23 mouse cellular contexts compared by ENCODE assay signal in genomic region chr11:39963705-39964104, GRCm38 (mm10).
A peak's percentile ranks its signal among the peaks of the same experiment; 100 is the strongest.
DNase-seq lines count a peak whose midpoint lies in the region; ATAC-seq lines count a peak whose summit lies in the region.
"Had no signal": no experiment of that assay in that cellular context is flagged by ENCODE, and none has a peak within 500 bp of the region (broad histone marks: within the 10 kb centered on the region; RNA-seq: fewer than 3 reads in every experiment).

No protein-coding gene starts in this region.

- peak; percentile 55 for ATAC-seq in intestine, embryonic 15.5 days
- peak; percentile 74 for ATAC-seq in intestine, embryonic 16.5 days
- ATAC-seq: forebrain, embryonic 14.5 days had no signal

- H3K4me3 ChIP-seq in intestine, embryonic 15.5 days (replicated peaks): no peak overlapping the region
- no peak overlapping the region for H3K4me3 ChIP-seq in intestine, embryonic 16.5 days (ENCODE audit: low read length)
- H3K4me3 ChIP-seq: embryonic facial prominence, embryonic 13.5 days; embryonic facial prominence, embryonic 15.5 days; erythroblast, embryonic 14.5 days; forebrain, embryonic 10.5 days; forebrain, embryonic 12.5 days had no signal

- H3K4me2 ChIP-seq in intestine, embryonic 15.5 days (replicated peaks): no peak overlapping the region
- no peak overlapping the region for H3K4me2 ChIP-seq in intestine, embryonic 16.5 days (ENCODE audit: low read depth, low read length)
- H3K4me2 ChIP-seq: embryonic facial prominence, embryonic 13.5 days; embryonic facial prominence, embryonic 15.5 days; forebrain, embryonic 12.5 days had no signal

- DNase-seq in kidney, adult 9 months: peak; percentile 14
- DNase-seq in kidney, postnatal 25 days: no peak
- DNase-seq in large intestine, adult 2 months (ENCODE audit: low read depth, low spot score): peak; percentile 60
- no peak for DNase-seq in right cerebral cortex, postnatal 14 days
- no peak for DNase-seq in ovary, postnatal 14 days (ENCODE audit: low spot score)
- DNase-seq: adrenal gland, adult 2 months; adrenal gland, postnatal 10 days; adrenal gland, postnatal 25 days; cerebellum, adult 11 months; cerebellum, adult 18-20 months; cerebellum, adult 8-10 months; cerebellum, adult 9-11 months; cerebellum, postnatal 14 days; cerebellum, postnatal 36 days; embryo, embryonic 11 days had no signal

- H3K4me1 ChIP-seq in intestine, embryonic 15.5 days (replicated peaks): no peaks in the 10 kb centered on the region
- H3K4me1 ChIP-seq in intestine, embryonic 16.5 days (ENCODE audit: control insufficient read depth, insufficient read depth, low read length): no peaks in the 10 kb centered on the region
- H3K4me1 ChIP-seq: embryonic facial prominence, embryonic 13.5 days; embryonic facial prominence, embryonic 15.5 days; forebrain, embryonic 10.5 days; forebrain, embryonic 12.5 days had no signal

- no peak overlapping the region for H3K27ac ChIP-seq in intestine, embryonic 15.5 days
- no peak overlapping the region for H3K27ac ChIP-seq in intestine, embryonic 16.5 days (ENCODE audit: low read length)
- H3K27ac ChIP-seq: embryonic facial prominence, embryonic 13.5 days; embryonic facial prominence, embryonic 15.5 days; forebrain, embryonic 10.5 days; forebrain, embryonic 12.5 days had no signal

- no peak overlapping the region for H3K9ac ChIP-seq in intestine, embryonic 15.5 days
- no peak overlapping the region for H3K9ac ChIP-seq in intestine, embryonic 16.5 days (ENCODE audit: low read depth, low read length)
- H3K9ac ChIP-seq: embryonic facial prominence, embryonic 13.5 days; embryonic facial prominence, embryonic 15.5 days; forebrain, embryonic 12.5 days had no signal

- no peaks in the 10 kb centered on the region for H3K27me3 ChIP-seq in intestine, embryonic 15.5 days (replicated peaks)
- H3K27me3 ChIP-seq in intestine, embryonic 16.5 days (replicated peaks; ENCODE audit: control insufficient read depth, insufficient read depth, low read length): no peaks in the 10 kb centered on the region
- H3K27me3 ChIP-seq: embryonic facial prominence, embryonic 13.5 days; embryonic facial prominence, embryonic 15.5 days; forebrain, embryonic 12.5 days had no signal

- H3K36me3 ChIP-seq in intestine, embryonic 15.5 days: no peaks in the 10 kb centered on the region
- H3K36me3 ChIP-seq in intestine, embryonic 16.5 days (ENCODE audit: control insufficient read depth, insufficient read depth, low read length): no peaks in the 10 kb centered on the region
- H3K36me3 ChIP-seq: embryonic facial prominence, embryonic 13.5 days; embryonic facial prominence, embryonic 15.5 days; forebrain, embryonic 10.5 days; forebrain, embryonic 12.5 days had no signal

- H3K9me3 ChIP-seq in intestine, embryonic 15.5 days: no peaks in the 10 kb centered on the region
- no peaks in the 10 kb centered on the region for H3K9me3 ChIP-seq in intestine, embryonic 16.5 days (ENCODE audit: control insufficient read depth, low read length)
- H3K9me3 ChIP-seq: embryonic facial prominence, embryonic 13.5 days; embryonic facial prominence, embryonic 15.5 days; forebrain, embryonic 10.5 days; forebrain, embryonic 12.5 days had no signal

Comparison
In these comparisons a context has a peak if more than half of its experiments do, and no peak if none do; other contexts are left out.
1. DNase-seq: peak in kidney, adult 9 months (single experiment) and large intestine, adult 2 months (single experiment); none in kidney, postnatal 25 days (0 of 2), right cerebral cortex, postnatal 14 days (single experiment) and ovary, postnatal 14 days (single experiment).